Mouse (Mus musculus): ENCODE results near the gene Itgb4.
A peak's percentile ranks its signal among the peaks of the same experiment; 100 is the strongest.

Itgb4 gene

DNA sequence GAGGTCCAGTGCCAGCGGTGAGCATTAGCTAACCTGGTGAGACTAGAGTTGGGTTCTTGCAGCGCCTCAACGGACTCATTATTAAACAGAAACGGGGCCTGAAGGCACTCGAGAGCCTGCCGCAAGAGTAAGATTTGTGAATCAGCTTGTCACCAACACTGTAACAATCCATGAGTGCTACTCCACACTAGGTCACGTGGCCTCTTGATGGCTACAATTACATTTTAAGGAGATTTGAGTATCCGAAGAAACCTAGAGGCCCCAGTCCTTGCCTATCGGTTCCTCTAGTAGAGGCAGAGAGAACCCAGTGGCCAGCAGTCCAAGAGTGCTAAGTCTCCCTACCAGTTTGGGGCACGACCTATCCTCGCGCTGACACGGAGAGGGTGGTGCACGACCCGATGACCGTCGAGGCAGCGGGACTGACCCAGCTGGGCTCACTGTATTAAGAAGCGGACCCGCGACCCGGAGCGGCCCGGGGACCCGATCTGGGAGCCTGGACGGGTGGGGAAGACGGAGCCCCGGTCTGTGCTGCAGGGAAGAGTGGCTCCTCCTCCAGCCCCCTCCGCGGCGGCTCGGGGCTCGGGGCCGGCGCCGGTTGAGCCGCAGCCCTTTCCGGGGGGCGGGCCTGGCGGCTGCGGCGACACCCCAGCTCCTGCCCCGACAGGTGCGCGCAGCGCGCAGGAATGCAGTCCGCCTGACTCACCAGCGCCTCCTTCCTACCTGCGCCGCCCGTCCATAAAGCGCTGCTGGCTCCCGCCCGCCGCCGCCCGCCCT lies at the start of gene Itgb4:
Gene Itgb4, plus strand, starts transcription at position 401 of the 774 bp plus-strand sequence.
- DNase-seq (ENCODE audit: low read depth, low spot score): peak; percentile 35

DNA sequence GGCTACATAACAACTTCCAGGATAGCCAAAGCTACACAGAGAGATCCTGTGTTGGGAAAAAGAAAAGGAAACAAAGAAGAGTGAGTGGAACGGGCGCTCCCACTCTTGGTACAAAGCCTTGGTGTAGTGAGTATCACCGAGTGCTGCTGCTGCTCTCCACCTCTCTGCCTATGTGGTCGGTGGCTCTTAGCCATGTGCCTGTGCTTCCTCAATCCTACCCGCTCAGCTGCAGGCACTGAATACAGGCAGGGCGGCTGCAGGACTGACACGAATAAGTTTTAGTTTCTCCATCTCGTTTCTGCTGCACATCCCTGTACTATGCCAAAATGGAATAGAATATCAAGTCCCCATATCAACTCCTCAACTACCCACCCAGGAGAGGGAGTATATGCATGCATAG lies 45.5 kb upstream of the Itgb4 start:
- no peak for DNase-seq (ENCODE audit: low read depth, low spot score)

DNA sequence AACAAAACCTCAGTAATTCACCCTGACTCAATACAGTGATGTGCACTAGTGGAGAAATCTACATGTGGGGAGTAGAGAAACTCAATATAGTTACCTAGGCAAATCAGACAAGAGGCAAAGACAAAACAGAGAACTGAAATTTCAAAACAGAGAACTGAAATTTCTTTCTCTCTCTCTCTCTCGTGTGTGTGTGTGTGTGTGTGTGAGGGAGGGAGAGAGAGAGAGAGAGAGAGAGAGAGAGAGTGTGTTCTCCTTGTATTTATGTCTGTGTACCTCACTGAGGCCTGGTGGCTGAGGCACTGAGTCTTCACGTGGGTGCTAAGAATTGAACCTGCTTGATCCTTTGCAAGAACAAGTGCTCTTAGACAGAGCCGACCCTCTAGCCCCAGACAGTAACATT lies 44.7 kb upstream of the Itgb4 start:
- DNase-seq (ENCODE audit: low read depth, low spot score): no peak

DNA sequence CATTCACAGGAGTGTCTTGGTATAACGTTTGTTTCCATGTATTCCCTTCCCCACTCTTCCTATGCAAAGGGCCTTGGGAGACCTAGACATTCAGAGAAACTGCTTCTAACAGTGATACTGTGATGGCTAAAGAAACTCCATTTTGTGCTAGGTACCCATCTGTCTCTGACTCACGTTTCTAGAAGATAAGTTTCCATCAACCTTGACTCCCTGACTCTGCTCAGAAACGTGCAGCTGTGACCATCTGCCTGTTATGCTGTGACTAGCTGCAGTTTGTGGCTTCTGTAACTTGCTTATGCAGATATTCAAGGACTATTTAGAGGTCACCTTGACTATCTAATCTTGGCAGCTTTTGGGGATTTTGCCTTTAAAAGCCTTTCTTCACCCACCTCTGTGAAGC lies 43.3 kb upstream of the Itgb4 start:
- DNase-seq (ENCODE audit: low read depth, low spot score): no peak

DNA sequence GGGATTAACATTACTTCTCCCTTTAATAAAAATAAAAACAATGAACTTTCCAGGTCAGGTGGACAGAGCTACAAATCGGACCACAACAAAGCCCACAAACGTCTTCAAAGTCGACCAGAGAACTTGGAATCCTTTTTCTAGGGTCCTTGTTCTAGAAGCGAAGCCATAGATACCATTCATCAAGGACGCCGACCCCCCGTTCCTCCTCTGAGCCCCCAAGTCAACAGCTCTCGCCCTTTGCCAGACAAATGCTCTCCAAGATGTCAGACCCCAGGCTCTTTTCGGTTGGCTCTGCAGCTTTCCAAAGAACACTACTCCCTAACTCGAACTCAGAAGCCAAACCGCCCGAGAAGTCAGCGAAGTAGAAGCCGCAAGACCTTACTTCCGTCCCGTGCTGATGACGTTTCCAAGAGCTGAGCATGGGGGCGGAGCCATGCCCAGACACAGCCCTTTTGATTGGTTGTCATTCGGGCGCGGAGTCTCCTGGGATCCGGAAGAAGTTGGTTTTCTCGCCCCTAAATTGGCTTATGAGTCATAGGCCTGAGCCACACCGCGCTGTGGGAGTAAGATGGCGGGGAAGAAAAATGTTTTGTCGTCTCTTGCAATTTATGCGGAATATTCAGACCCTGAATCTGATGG lies 41.3 kb upstream of the Itgb4 start, which contains the start of the genes Sap30bp and Recql5:
Gene Sap30bp, plus strand, starts transcription at position 175 of the 639 bp plus-strand sequence.
Gene Recql5, minus strand, starts transcription at position 370 of the 639 bp plus-strand sequence.
- DNase-seq (ENCODE audit: low read depth, low spot score): peak; percentile 100

DNA sequence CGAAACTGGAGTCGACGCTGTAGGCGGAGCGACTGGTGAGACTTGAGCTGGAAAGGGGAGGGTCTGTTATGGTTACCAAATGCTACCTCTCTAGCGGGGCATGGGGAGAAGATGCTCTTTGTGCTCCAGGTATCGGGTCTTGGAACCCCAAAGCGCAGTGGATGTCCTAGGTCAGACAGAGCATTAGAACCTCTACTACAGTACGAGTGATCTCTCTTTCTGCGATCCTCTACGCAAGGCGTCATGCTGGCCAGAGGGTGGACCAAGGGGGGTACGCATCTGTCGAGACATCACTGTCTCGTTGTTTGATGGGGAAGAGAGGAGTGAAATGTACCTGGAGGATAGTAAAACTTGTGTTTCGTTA lies 40.8 kb upstream of the Itgb4 start:
- no peak for DNase-seq (ENCODE audit: low read depth, low spot score)

DNA sequence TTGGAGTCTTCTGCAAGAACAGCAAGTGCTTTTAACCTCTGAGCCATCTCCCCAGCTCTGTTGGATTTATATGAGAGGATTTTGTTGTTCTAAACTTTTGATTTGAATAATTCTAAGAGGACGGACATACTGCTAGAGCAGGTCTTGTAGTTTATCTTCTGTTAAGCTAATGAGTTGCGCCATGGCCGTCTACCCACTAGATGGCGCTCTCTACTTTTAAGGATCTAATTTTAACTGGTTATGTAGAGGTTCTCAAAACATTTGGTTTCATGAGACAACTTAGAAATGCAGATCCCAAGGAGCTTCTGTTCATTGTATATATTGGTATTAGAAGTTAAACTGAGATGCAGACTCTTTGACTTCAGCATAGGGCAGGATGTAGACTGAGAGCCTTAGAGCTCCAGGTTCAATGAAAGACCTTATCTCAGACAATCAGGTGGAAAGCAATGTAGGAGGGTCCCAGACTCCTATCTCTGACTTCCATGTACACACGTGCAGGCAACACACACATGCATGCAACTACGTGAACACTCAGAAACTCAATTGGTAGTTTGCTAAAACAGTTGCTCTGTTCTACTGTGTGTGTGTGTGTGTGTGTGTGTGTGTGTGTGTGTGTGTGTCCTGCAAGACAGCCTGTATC lies 34.7 kb upstream of the Itgb4 start:
- peak; percentile 85 for DNase-seq (ENCODE audit: low read depth, low spot score)

DNA sequence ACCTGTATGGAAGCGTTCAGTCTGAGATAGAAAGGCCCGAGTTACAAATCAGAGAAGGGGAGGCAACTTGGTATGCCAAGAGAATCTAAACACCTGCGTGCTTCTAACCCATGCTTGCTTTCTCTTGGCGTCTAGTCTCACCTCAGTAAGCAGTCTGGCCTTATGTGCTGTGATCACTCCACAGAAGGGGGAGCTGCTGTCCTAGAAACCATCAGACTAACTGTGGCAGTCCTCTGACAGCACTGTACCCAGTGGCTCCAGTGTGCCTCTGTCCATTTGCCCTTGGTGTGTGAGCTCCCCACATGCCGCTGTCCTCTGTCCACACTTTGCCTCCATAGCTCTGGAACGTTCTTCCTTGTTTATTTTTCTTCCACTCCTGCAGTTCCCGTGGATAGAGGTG lies 32.5 kb upstream of the Itgb4 start:
- peak; percentile 55 for DNase-seq (ENCODE audit: low read depth, low spot score)

DNA sequence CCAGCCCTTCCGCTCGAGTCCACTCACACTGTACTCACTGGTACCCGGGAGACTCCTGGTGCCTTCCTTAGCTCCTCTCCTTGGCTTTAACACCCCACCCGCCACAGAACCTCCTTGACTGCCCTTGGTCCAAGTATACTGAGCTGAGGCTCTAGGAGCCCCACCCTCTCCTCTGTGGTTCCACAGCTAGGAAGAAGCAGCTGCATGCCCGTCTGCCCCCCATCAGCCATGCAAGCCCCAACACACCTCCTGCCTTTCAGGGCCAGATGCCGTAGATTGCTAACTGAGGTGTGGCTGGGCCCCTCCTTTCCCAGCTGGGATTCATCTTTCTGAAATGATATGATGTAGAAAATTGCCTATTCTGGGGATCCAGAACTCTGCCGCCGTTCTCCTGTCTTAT lies 29.3 kb upstream of the Itgb4 start:
- DNase-seq (ENCODE audit: low read depth, low spot score): no peak

DNA sequence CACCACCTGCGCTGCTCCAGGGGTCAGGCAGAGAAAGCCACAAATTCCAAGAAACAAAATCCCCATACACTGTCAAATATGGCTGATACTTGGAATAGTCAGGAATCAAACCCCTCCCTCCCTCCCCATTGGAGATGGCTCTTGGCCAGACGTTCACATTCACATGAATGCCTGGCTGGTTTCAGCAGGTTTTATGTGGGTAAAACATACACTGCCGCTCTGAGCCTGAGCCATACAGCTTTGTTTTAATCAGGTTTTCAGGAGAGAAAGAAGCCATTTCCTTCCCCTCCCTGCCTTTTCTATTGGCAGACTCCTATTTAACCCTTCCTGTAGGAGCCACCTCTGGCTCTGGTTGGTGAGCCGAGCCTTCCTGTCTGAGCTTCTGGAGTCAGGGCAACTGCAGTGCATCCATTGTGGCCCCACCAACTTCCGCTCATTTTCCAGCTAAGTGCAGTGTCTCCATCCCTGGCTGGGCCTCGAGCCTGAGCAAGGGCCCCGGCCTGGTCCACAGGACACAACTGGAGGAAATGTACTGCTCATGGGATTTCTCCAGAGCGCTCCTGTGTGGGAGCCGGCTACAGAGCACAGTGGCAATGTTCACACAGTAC lies 28.2 kb upstream of the Itgb4 start:
- DNase-seq (ENCODE audit: low read depth, low spot score): no peak

DNA sequence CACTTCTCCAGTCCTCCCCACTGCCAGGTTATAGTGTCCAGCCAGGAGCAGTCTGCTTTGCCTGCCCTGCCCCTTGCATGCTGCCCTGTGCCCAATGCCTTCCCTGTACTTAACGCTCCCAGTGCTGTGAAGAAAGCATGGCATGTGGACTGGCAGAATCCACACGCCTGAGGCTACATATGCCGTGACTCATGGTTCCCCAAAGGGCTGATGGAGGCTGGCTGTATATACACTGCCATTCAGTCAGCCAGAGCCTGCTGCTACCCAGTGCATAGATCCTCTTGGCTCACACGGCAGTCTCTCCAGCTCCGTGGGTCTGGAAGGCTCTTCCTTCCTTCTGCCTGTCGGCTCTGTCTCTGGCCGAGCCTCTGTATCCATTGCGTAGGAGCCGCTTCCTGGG lies 26.2 kb upstream of the Itgb4 start:
- DNase-seq (ENCODE audit: low read depth, low spot score): peak; percentile 48

DNA sequence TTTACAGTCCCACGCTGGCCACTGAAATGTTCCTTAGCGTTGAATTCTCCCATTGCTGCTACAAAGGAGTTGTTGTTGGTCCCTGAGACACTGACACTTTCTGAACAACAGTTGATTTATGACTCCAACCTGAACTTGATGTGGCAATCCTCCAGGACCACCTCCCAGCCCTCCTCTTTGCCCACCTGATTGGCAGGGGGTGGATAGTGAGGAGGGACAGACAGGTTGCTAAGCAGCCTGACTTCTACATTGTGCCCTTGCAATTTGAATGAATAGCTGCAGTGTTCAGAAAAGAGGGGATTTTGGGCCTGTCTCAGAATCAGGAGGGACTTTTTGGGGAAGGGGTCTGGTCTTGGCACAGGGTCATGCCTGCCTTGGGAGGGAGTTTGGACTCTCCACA lies 23.8 kb upstream of the Itgb4 start:
- DNase-seq (ENCODE audit: low read depth, low spot score): no peak

DNA sequence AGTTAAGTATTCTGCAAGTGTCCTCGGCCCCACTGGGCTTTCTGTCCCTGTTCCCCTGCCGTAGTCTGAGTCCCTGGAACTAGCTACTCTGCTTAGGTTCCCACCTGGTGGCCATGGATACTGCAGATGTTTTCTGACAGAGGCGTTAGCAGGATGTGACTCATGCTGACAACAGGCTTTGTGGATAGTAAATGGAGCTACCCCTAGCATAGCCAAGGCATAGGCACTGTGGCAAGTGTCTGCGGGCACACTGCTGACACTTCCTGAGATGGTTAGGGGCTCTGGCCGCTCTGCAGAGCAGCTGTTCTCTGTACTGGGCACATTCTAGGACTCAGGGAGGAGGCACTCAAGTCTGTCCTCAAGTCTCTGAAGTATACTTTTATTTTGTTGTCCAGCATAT lies 19.8 kb upstream of the Itgb4 start:
- DNase-seq (ENCODE audit: low read depth, low spot score): peak; percentile 41

DNA sequence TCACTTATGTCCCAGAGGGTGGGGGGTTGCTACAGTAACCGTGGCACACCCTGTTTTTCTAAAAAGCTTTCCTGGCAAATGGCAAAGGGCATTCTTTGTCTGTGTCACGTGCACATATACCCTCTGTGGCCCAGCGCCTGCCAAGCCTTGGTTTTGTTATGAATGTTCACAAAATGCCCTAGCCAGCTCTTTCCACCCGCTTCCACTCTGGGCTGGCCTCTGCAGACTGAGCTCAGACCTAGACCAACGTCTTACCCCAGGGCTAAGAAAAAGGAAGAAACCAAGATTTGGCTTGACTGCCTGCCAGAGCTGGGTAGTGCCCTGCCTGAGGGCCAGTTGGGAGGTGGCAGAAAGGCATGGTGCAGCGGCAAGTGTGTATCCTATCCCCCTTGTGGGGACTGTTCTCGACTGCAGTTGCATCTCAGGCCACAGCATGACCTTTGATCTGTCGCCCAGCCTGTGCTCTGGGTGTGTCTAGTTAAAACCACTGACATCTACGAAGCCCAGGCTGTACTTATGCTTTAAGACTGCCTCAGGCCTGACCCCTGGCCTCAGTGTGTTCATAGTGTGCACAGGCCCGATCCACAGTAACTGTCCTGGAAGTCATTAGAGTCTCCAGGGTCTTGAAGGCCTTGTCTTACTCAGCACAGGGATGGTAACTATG lies 19.2 kb upstream of the Itgb4 start:
- peak; percentile 62 for DNase-seq (ENCODE audit: low read depth, low spot score)

DNA sequence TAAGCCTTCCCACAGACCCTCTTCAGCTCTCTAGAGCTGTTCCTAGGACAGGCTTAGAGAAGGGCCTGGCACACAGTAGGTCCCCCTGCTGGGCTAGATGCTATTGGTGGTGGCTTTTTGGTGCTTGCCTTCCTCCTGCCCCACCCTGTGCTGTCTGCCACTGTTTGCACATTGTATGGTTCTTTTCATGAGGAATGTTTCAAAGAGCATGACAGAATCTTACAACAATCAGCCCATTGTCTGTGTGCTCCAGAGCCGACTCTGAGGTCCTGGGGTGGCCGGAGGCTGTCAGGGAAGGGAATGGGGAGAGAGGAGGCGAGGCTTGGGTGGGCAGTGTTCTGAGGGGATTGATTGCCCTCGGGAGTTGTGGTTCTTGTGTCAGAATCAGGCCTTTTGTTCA lies 18.1 kb upstream of the Itgb4 start:
- peak; percentile 88 for DNase-seq (ENCODE audit: low read depth, low spot score)

DNA sequence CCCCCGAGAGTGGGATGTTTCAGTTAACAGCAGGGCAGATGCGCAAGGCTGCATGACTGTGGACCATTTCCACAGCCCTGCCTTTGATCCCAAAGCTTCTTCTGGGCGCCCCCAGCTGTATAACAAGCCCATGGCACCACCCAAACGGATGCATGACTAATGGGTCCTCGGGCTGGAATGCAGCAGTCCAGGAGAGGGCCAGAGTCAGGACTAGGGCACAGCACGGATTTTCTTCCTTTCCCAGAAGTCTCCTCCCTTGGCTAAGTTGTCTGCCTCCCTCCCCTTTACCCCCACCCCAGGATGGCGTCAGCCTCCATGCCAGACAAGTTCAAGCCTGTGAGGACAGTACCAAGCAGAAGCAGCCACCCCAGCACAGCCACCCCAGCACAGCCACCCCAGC lies 16.5 kb upstream of the Itgb4 start:
- no peak for DNase-seq (ENCODE audit: low read depth, low spot score)

DNA sequence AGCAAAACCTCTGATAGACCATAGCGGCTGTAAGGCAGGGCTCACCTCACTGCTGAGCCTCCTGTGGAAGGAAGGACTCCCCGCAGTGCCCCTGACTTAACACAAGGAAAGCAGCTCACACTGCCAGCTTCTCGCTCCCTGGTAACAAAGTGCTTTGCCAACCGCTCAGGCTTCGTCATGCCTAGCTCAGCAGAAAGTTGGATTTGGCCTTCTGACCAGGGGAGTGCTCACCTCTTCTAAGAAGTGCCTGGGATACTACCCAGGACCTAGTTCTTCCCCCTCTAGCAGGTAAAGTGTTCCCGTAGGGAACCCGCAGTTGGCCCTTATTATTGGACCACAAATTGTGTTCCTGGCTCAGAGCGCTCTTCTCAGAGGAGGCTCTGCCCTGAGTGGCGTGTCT lies 15.5 kb upstream of the Itgb4 start:
- no peak for DNase-seq (ENCODE audit: low read depth, low spot score)

DNA sequence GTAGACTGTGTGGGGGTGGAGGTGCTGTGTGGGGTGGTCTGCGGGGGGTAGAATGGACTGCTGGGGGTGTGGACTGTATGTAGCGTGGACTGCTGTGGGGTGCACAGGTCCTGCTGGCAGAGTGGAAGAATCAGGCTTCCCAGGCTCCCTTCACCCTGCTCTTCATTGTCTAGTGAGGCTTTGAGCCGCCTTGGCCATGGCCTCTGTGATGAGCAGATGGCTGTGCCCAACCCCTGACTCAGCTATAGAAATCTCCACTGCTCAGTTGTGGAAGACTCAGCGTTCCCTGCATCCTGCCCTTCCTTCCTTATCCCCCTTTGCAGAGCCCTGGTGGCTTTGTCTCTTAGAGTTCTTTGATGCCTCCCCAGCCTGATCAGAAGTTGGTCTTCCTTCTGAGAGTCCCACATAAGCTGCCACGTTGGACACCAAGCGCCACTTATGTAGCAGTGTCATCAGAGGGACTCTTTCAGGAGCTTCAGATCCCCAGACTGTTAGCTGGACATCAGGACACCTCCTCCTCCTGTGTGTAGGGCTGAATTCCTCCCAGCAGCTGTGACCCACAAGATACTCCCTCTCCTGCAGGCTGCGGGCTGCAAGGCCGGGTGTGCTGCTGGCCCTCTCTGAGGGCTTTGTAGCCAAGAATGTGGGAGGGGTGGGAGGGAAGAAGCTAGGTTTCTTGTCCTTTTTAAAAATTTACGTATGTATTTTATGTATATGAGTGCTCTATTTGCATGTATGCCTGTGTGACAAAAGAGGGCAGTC lies 11.7 kb upstream of the Itgb4 start:
- no peak for DNase-seq (ENCODE audit: low read depth, low spot score)

DNA sequence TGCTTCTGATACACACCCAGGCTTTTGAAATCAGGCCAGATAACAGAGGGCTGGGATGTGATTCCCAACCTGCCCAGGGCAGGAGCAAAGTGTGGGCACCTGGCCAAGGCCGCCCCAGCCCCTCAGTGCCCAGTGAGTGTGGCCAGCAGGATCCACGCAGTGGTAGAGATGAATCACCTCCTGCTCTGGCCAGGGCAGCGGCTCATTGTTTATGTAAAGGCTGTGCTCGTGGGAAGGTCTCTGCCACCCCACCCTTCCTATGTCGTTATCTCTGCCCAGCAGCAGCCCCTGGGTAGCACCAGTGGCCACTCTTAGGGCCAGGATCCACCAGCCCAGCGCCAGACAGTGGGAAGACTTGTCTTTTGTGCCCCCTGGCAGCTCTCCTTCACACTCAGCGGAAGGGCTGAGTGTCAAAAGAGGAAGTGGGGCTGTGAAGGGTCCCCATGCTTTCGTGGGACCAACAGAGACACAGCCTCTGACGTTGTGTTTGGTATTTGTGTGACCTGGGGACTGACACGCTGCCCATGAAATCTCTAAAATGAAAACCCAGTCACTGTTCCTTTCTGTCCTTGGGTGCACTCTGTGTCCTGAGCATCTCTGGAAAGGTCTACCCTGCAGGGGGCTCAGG lies 9.4 kb upstream of the Itgb4 start:
- DNase-seq (ENCODE audit: low read depth, low spot score): no peak

DNA sequence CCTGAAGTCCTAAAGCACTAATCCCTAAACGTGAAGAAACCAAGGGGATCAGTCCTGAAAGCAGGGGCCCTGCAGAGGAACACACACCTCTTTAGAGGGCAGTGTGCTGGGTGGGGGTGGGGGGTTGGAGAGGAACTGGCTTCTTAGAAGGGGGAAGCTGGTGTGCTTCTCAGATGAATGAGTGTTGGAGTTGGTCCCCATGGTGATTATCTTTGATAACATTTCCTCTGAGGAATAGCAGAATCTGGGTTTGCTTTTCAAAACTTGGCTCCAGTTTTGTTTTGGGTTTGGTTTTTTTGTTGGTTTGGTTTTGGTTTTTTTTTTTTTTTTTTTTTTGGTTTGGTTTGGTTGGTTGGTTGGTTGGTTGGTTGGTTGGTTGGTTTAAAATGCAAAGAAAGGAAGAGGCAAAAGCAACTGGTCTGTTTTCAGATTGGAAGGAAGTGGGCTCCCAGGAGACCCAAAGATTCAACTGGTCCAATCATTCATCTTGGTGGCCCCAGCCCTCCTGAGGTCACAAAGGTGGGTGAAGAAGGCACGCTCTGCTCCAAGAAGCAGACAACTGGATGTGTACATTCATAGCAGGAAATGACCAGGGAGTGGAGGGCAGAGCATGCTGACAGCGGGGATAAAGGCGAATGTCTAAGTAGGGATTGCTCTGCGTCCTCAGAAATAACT lies 5.6 kb upstream of the Itgb4 start:
- DNase-seq (ENCODE audit: low read depth, low spot score): no peak
